Mouse (Mus musculus) frontal cortex, postnatal 25 days (tissue): ENCODE measurements around the gene Aldh3a1.

Source experiments
- DNase-seq, 2 experiments: peaks; one replicate each; pipeline ENCODE4 v3.0.0; 2022; ENCODE audit warnings: low spot score in 2 of 2

The Aldh3a1 gene

GRCm38 (mm10) chr11:61236015-61236414 lies 28.7 kb downstream of the Aldh3a1 start:
- no peak for DNase-seq

- no peak for DNase-seq
These were observed 37.1 kb downstream of the Aldh3a1 start for GRCm38 (mm10) chr11:61244406-61244805.

- no peak for DNase-seq
These were observed 44.4 kb downstream of the Aldh3a1 start for GRCm38 (mm10) chr11:61251741-61252140.

DNA sequence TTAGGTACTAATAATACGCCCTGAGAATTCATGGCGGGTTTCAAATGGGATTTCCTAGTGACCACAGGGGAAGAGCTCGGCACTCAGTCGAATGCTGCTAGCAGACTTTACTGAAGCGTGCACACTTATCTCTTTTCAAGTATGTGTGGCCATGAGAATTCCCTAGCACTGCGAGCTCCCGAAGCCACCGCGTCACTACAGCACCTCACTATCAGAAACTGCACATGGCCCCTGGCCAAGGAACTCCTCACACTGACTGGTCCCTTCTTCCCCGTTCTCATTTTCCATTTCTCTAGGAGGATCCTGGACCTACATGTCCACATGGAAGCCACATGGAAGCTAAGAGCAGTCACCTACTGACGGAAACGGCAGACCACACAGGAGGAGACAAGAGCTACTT lies 45.5 kb downstream of the Aldh3a1 start:
- DNase-seq: no peak

DNA sequence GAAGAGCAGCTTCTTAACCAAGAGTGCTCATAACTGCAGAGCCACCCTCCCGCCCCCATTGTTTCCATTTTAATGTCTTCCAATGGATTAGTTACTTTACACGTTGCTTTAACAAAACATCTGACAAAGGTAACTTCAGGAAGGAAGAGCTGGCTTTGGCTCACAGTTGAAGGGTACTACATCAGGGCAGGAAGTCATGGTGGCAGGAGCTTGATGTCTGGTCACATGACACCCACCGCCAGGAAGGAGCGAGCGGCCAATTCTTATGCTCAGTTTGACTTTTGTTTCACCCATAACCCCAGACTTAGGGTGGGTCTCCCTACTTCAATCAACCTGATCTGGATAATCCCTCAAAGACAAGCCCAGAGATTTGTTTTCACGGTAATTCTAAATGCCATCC lies 51.8 kb downstream of the Aldh3a1 start:
- DNase-seq: no peak

DNA sequence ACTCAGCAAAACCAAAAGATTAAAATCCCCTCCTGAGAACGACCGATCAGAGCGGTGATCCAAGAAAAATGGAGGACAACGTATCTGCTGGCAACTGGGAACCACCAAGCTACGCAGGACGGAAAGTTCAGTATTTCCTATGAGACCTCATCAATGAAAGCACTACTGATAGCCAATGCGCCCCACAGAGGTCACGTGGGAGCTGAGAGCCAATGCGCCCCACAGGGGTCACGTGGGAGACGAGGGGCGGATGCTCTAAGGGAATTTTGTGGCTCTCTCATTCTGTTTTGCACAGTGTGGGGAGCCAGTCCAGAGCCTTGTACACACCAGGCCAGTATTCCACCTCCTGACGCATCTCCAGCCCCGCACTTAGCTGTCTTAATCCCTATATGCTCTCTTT lies 55.2 kb downstream of the Aldh3a1 start:
- no peak for DNase-seq

DNA sequence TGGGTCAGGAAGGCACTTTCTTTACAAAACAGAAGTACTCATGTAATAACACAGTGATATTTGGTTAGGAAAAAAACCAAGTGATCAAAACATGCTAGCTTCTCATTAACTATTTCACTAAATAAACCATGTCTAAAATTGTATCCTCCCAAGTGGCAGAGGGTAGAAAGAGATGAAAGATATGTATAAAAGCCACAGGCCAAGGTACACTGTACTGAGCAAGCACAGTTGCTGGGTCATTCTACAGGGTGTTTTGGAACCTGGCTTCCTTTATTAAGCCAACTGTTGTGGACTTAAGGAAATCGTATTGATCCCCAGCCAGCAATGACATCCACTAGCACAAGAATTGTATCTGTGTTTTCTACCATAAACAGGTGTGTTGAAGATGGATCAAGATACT lies 56.5 kb downstream of the Aldh3a1 start:
- no peak for DNase-seq

DNA sequence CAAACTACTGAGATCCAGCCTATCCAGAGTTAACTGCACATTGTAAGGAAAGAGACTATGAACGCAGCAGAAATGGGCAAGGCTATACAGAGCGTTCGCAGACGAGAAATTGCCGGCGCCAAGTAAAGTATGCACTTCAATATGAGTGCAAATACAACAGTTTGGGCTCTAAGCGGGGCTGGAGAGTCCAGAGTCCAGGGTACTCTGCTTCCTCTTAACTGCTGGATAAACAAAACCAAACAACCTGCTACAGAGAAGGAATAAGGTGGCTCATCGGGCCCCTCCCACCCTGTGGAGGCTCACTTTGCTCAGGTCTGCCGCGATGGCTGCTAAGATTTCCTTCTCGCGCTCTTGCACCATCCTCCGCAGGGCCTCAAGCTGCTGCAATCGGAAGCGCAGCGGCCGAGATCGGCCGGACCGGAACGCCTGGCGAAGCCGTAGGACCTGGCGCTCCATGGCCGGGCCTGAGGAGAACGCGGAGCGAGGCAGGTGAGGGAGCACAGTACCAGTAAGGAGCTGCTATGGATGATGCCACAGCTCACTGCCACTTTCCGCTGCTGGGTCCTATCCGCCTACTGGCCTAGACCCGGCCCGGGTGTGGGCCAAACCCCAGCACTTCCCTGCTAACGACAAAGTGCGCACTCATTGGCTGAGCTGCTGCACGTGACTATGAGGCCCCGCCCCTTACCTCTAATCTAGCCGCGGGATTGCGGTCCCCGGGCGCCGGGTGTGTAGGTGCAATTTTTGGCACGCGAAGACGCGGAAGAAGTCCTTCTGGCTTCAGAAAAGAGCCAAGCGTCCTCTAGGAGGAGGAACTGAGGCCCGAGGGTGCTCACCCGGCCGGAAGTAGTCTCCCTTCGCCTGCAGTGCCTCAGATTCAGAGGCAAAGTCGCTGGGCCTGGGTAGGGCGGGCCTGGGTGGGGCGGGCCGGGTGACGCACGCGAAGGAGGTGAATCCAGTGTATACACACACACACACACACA lies 59.5 kb downstream of the Aldh3a1 start, which contains the start of gene Aldh3a2:
Gene Aldh3a2 (minus strand): TSS at position 914 of the 983 bp plus-strand sequence.
- DNase-seq: peak; percentile 86 to 88
